Mouse (Mus musculus) c-Kit-positive CD71-negative TER-119-negative erythroid progenitor cells, embryonic 14.5 days (primary cell): ENCODE data around the gene Gm525.
"Not testable (repeated sequence)": the region's sequence is repeated elsewhere in the genome, so short reads cannot be mapped to it uniquely, and the experiment has no call there.

Source experiments
- DNase-seq: peaks from one replicate; pipeline ENCODE4 v3.0.0-alpha.2; 2013; ENCODE audit warnings: low read depth

Gm525 gene

GRCm38 (mm10) chr11:89064312-89064711, 9.3 kb upstream of the Gm525 start:
- DNase-seq: no peak

- DNase-seq: no peak
These were observed 8.3 kb upstream of the Gm525 start for GRCm38 (mm10) chr11:89065297-89065696.

GRCm38 (mm10) chr11:89066126-89066525, 7.5 kb upstream of the Gm525 start:
- no peak for DNase-seq

GRCm38 (mm10) chr11:89066750-89067149, 6.9 kb upstream of the Gm525 start, which contains the start of gene Dgke:
Gene Dgke, minus strand, starts transcription at chr11:89066850.
- no peak for DNase-seq

- no peak for DNase-seq
These were observed 6.3 kb upstream of the Gm525 start for GRCm38 (mm10) chr11:89067301-89067822.

- no peak for DNase-seq
These were observed 5.7 kb upstream of the Gm525 start for GRCm38 (mm10) chr11:89067871-89068490.

- DNase-seq: no peak
These were observed 5.0 kb upstream of the Gm525 start for GRCm38 (mm10) chr11:89068649-89069048.

GRCm38 (mm10) chr11:89069303-89069702, 4.3 kb upstream of the Gm525 start:
- DNase-seq: peak; percentile 73

- DNase-seq: no peak
These were observed 2.1 kb upstream of the Gm525 start for GRCm38 (mm10) chr11:89071522-89071921.

- DNase-seq: no peak
These were observed 1.3 kb downstream of the Gm525 start for GRCm38 (mm10) chr11:89074783-89075413.

GRCm38 (mm10) chr11:89076370-89076821, 2.8 kb downstream of the Gm525 start:
- no peak for DNase-seq

GRCm38 (mm10) chr11:89077601-89078000, 4.0 kb downstream of the Gm525 start:
- DNase-seq: no peak

GRCm38 (mm10) chr11:89078305-89078704, 4.7 kb downstream of the Gm525 start:
- no peak for DNase-seq

GRCm38 (mm10) chr11:89078996-89079680, 5.5 kb downstream of the Gm525 start:
- DNase-seq: no peak

GRCm38 (mm10) chr11:89081906-89082305, 8.3 kb downstream of the Gm525 start:
- DNase-seq: not testable (repeated sequence)

GRCm38 (mm10) chr11:89082691-89083090, 9.1 kb downstream of the Gm525 start:
- DNase-seq: not testable (repeated sequence)

- DNase-seq: no peak
These were observed 11.0 kb downstream of the Gm525 start for GRCm38 (mm10) chr11:89084601-89085000.

GRCm38 (mm10) chr11:89086208-89086809, 12.7 kb downstream of the Gm525 start:
- no peak for DNase-seq

- no peak for DNase-seq
These were observed 15.1 kb downstream of the Gm525 start for GRCm38 (mm10) chr11:89088754-89089153.

GRCm38 (mm10) chr11:89090359-89090758, 16.7 kb downstream of the Gm525 start:
- DNase-seq: not testable (repeated sequence)

GRCm38 (mm10) chr11:89092714-89093113, 19.1 kb downstream of the Gm525 start:
- no peak for DNase-seq

GRCm38 (mm10) chr11:89095306-89095705, 21.7 kb downstream of the Gm525 start:
- DNase-seq: no peak
